Mouse (Mus musculus) left cerebral cortex, adult 2 months (tissue): ENCODE measurements around the gene Tex28. TPM values are rescaled to one million over a fixed set of nuclear protein-coding genes. Genes with fewer than 3 reads are reported as not detected.
"Not testable (repeated sequence)": the region's sequence is repeated elsewhere in the genome, so short reads cannot be mapped to it uniquely, and the experiment has no call there.

Experiments
- DNase-seq, 2 experiments: peaks; one replicate each; pipeline ENCODE4 v3.0.0; 2021 to 2022; ENCODE audit warnings: low spot score in 2 of 2, mixed read lengths in 1 of 2; ENCODE audit errors: extremely low spot score in 1 of 2
- H3K27ac ChIP-seq: fragments of 200-600 bp; 2 replicates; pipeline ENCODE4 v1.8.1; 2022
- H3K4me3 ChIP-seq: fragments of 200-600 bp; 2 replicates; pipeline ENCODE4 v1.8.1; 2022
- CTCF ChIP-seq: fragments of 200-600 bp; IDR thresholded peaks from 2 replicates; pipeline ENCODE4 v1.8.1; 2022; ENCODE audit warnings: antibody characterized with exemption, mild to moderate bottlenecking, moderate library complexity
- intact Hi-C: fragments of 180-260 bp; cut with DNase I; formaldehyde crosslinking; loops from one replicate; pipeline ENCODE4 v1.15.1; 2025
- long read RNA-seq, 2 experiments: library from polyadenylated mRNA; stranded (forward); transcript quantifications; one replicate each; pipeline ENCODE4 v2.0.0; 2021; ENCODE audit warnings: borderline mapping rate in 2 of 2
- total RNA-seq, 2 experiments: library from RNA; stranded (reverse); gene quantifications; 2 replicates each; pipeline ENCODE4 v1.2.3; 2021

Gene Tex28
- total RNA-seq: not detected
- long read RNA-seq, experiment 1: 0 reads
- long read RNA-seq, experiment 2: 0 reads

GRCm38 (mm10) chrX:74167738-74168137, at the start of gene Tex28:
Gene Tex28 (minus strand): TSS chrX:74167838.
- no peak for DNase-seq
- H3K4me3 ChIP-seq: no peak within 1 kb of the TSS
- no peak for TF ChIP-seq CTCF
- H3K27ac ChIP-seq: no peak within 1 kb of the TSS
- intact Hi-C loops: no loop called here

GRCm38 (mm10) chrX:74203556-74203955, 35.9 kb upstream of the Tex28 start:
- no peak for TF ChIP-seq CTCF
- Histone ChIP-seq H3K27ac (no peak overlapping the region), H3K4me3 (no peak overlapping the region)
- no peak for DNase-seq
- intact Hi-C loops: no loop called here

GRCm38 (mm10) chrX:74176959-74177358, 9.3 kb upstream of the Tex28 start, which contains the start of gene Tktl1:
Gene Tktl1 (plus strand): TSS chrX:74177259.
- Histone ChIP-seq H3K27ac (no peak within 1 kb of the TSS), H3K4me3 (no peak within 1 kb of the TSS)
- DNase-seq: no peak
- TF ChIP-seq CTCF: no peak
- intact Hi-C loops: no loop called here

GRCm38 (mm10) chrX:74135263-74135662, 32.4 kb downstream of the Tex28 start, which contains the start of gene Mecp2:
Gene Mecp2 (minus strand): TSS chrX:74135363.
- H3K4me3 ChIP-seq, H3K27ac ChIP-seq, intact Hi-C loops, DNase-seq: not testable (repeated sequence)

- no peak for DNase-seq
- intact Hi-C loops: no loop called here
- Histone ChIP-seq H3K27ac (no peak within 1 kb of the TSS), H3K4me3 (no peak within 1 kb of the TSS)
- TF ChIP-seq CTCF: no peak
Observed at GRCm38 (mm10) chrX:74127164-74127563, 40.5 kb downstream of the Tex28 start, which contains the start of gene Opn1mw. Gene Opn1mw (plus strand): TSS chrX:74127464.

GRCm38 (mm10) chrX:74124975-74125374, 42.7 kb downstream of the Tex28 start:
- intact Hi-C loops: no loop called here
- TF ChIP-seq CTCF: peak; percentile 18
- no peak for DNase-seq
- no peak overlapping the region for H3K4me3 ChIP-seq
- no peak overlapping the region for H3K27ac ChIP-seq

GRCm38 (mm10) chrX:74115511-74115910, 52.1 kb downstream of the Tex28 start:
- DNase-seq: peak; percentile 47 to 50
- intact Hi-C loops: loop anchor here (2.0 to 10.0 kb wide), 3 partner anchors 99 to 297 kb away; partner anchors contain the start of gene Flna
- no peak overlapping the region for H3K27ac ChIP-seq

GRCm38 (mm10) chrX:74114036-74114435, 53.6 kb downstream of the Tex28 start:
- no peak overlapping the region for H3K4me3 ChIP-seq
- intact Hi-C loops: loop anchor here (2.0 to 10.0 kb wide), 2 partner anchors 101 to 299 kb away; no protein-coding TSS in a partner anchor
- no peak for DNase-seq
- H3K27ac ChIP-seq: no peak overlapping the region
- no peak for TF ChIP-seq CTCF

More at GRCm38 (mm10) chrX:74115511-74115910, 52.1 kb downstream of the Tex28 start:
- TF ChIP-seq CTCF: peak; percentile 50
- peak overlapping the region; percentile 31 for H3K4me3 ChIP-seq

- H3K4me3 ChIP-seq: no peak overlapping the region
- no peak for DNase-seq
- no peak overlapping the region for H3K27ac ChIP-seq
- TF ChIP-seq CTCF: no peak
- intact Hi-C loops: no loop called here
Observed at GRCm38 (mm10) chrX:74108747-74109146, 58.9 kb downstream of the Tex28 start.

GRCm38 (mm10) chrX:74105916-74106315, 61.7 kb downstream of the Tex28 start:
- Histone ChIP-seq H3K27ac (no peak overlapping the region), H3K4me3 (no peak overlapping the region)
- no peak for TF ChIP-seq CTCF
- DNase-seq: no peak
- intact Hi-C loops: no loop called here

GRCm38 (mm10) chrX:74103457-74104188, 64.0 kb downstream of the Tex28 start:
- H3K27ac ChIP-seq: no peak overlapping the region
- intact Hi-C loops: no loop called here
- no peak overlapping the region for H3K4me3 ChIP-seq
- TF ChIP-seq CTCF: no peak; the same call in none of the 2 replicates
- DNase-seq: no peak

Other genes starting within 250 kb of the Tex28 start
- gene Arhgap4, start 246.0 kb downstream of the Tex28 start, total RNA-seq: 1 to 10 TPM; 4.1 to 6.1 TPM
- 10 to 100 TPM; 56.8 to 61.2 TPM for gene Naa10, start 245.9 kb downstream of the Tex28 start, total RNA-seq
- gene Renbp, start 237.0 kb downstream of the Tex28 start, total RNA-seq: 1 to 10 TPM; 5.2 to 6.0 TPM
- gene Hcfc1, start 201.5 kb downstream of the Tex28 start, total RNA-seq: 10 to 100 TPM; 74.7 to 75.1 TPM
- 10 to 100 TPM; 47.9 to 54.2 TPM for gene Irak1, start 143.9 kb downstream of the Tex28 start, total RNA-seq
- gene Opn1mw, start 40.4 kb downstream of the Tex28 start, total RNA-seq: 1 to 10 TPM in 1 of 2 experiments, under 1 TPM in 1; 0.66 to 1.6 TPM
- 10 to 100 TPM; 85.0 to 89.3 TPM for gene Mecp2, start 32.5 kb downstream of the Tex28 start, total RNA-seq
- gene Tktl1, start 9.4 kb upstream of the Tex28 start, total RNA-seq: not detected
- 10 to 100 TPM; 66.7 to 68.9 TPM for gene Flna, start 82.0 kb upstream of the Tex28 start, total RNA-seq
- gene Emd, start 86.8 kb upstream of the Tex28 start, total RNA-seq: 10 to 100 TPM; 36.0 to 37.7 TPM
- 100 to 1,000 TPM; 151 to 163 TPM for gene Rpl10, start 103.0 kb upstream of the Tex28 start, total RNA-seq
- gene Taz, start 114.1 kb upstream of the Tex28 start, total RNA-seq: 10 to 100 TPM; 60.9 to 64.9 TPM
- gene Dnase1l1, start 114.5 kb upstream of the Tex28 start, total RNA-seq: 1 to 10 TPM; 2.2 to 2.9 TPM
- 100 to 1,000 TPM; 320 to 341 TPM for gene Atp6ap1, start 129.3 kb upstream of the Tex28 start, total RNA-seq
- 100 to 1,000 TPM; 596 to 607 TPM for gene Gdi1, start 137.2 kb upstream of the Tex28 start, total RNA-seq
- gene Fam50a, start 145.2 kb upstream of the Tex28 start, total RNA-seq: 10 to 100 TPM; 25.7 to 31.7 TPM
- gene Plxna3, start 161.2 kb upstream of the Tex28 start, total RNA-seq: 10 to 100 TPM; 27.1 to 30.2 TPM
- 10 to 100 TPM; 22.3 to 23.5 TPM for gene Lage3, start 185.8 kb upstream of the Tex28 start, total RNA-seq
- gene Ubl4a, start 205.4 kb upstream of the Tex28 start, total RNA-seq: 10 to 100 TPM; 65.7 to 71.5 TPM
- gene Slc10a3, start 205.5 kb upstream of the Tex28 start, total RNA-seq: 1 to 10 TPM; 3.1 to 3.9 TPM
- gene Fam3a, start 225.4 kb upstream of the Tex28 start, total RNA-seq: 10 to 100 TPM; 15.7 to 20.9 TPM
- 10 to 100 TPM; 44.8 to 47.6 TPM for gene Ikbkg, start 225.5 kb upstream of the Tex28 start, total RNA-seq